ENCODE assay signal across 8 mouse cellular contexts in the genomic region with DNA sequence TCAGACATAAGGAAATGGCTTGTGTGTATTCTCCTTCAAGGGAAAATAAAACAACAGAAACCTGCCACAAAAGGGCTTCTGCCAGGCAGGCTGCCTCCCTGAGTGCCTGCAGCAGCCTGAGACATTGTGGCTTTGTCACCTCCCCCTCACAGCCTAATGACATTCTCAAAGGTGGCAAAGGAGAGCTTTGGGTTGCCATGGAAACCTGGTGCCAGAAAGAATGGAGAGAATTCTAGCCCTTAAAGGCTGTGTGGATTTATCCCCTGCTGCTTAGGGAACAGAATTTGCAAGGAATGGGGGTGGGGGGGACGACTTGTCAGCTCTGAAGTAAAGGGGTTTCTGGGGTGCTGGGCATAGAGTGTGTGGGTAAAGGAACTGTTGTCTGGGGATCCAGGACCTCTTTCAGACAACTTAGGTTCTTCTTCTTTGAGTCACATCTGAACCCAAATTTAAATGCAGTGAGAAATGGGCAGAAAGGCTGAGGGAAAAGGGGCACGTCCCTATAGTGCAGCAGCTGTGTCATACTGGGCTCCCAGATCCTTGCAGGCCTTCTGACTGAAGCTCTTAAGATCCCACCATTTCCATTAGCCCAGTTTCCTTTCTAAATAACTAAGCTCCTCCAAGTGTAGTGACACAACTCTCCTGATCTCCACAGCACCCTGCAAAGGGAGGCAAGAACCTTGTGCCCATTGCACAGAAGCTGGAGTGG.
A peak's percentile ranks its signal among the peaks of the same experiment; 100 is the strongest.
DNase-seq lines count a peak whose midpoint lies in the region; ATAC-seq and TF ChIP-seq lines count a peak whose summit lies in the region.

No protein-coding gene starts in this region.

- H3K4me2 ChIP-seq in forebrain, embryonic 16.5 days (ENCODE audit: low read length): peak overlapping the region; percentile 2; the same call in 1 of the 2 replicates
- H3K4me2 ChIP-seq in limb, embryonic 11.5 days (ENCODE audit: low read depth, severe bottlenecking): no peak overlapping the region; the same call in 1 of the 2 replicates

- 4% methylated on average over 2 of the region's 2 CpGs for WGBS in forebrain, embryonic 16.5 days
- WGBS in limb, embryonic 11.5 days: 27% methylated on average over 2 of the region's 2 CpGs

- no peak overlapping the region for H3K4me3 ChIP-seq in ES-E14 (ENCODE audit: insufficient read depth in 1 of 2, low read depth in 1 of 2, low read length in 2 of 2, poor library complexity in 1 of 2, severe bottlenecking in 1 of 2)
- no peak overlapping the region for H3K4me3 ChIP-seq in forebrain, embryonic 16.5 days (replicated peaks; ENCODE audit: low read length)
- H3K4me3 ChIP-seq in limb, embryonic 11.5 days (ENCODE audit: low read depth, low read length): no peak overlapping the region

- H3K9ac ChIP-seq in ES-E14 (ENCODE audit: insufficient read depth, low read depth, low read length, poor library complexity, severe bottlenecking): no peak overlapping the region
- peak overlapping the region; percentile 22; the same call in 1 of the 2 replicates for H3K9ac ChIP-seq in forebrain, embryonic 16.5 days (replicated peaks; ENCODE audit: low read depth, low read length)
- H3K9ac ChIP-seq in limb, embryonic 11.5 days (ENCODE audit: low read length): no peak overlapping the region

- no peaks in the 10 kb centered on the region for H3K27me3 ChIP-seq in forebrain, embryonic 16.5 days (replicated peaks; ENCODE audit: control insufficient read depth, insufficient read depth, low read length)
- H3K27me3 ChIP-seq in limb, embryonic 11.5 days (ENCODE audit: control insufficient read depth, insufficient read depth, low read length): no peaks in the 10 kb centered on the region

- peak; percentile 68 to 69 for DNase-seq in cerebellum, postnatal 10 days
- peak; percentile 47 for DNase-seq in ES-E14 (ENCODE audit: low read depth, low spot score)
- DNase-seq in limb, embryonic 11.5 days (ENCODE audit: low spot score): peak; percentile 69
- no peak for DNase-seq in gastrocnemius, postnatal 10 days
- no peak for DNase-seq in adrenal gland, postnatal 36 days
- DNase-seq in adrenal gland, postnatal 4 days (ENCODE audit: low spot score in 2 of 2): no peak

- H3K27ac ChIP-seq in ES-E14 (ENCODE audit: insufficient read depth, low read depth, low read length, poor library complexity, severe bottlenecking): no peak overlapping the region
- peak overlapping the region; percentile 80 for H3K27ac ChIP-seq in forebrain, embryonic 16.5 days (ENCODE audit: low read length)
- peak overlapping the region; percentile 74 for H3K27ac ChIP-seq in limb, embryonic 11.5 days (replicated peaks; ENCODE audit: low read depth, low read length)

- ATAC-seq in cerebellum, adult (ENCODE audit: insufficient number of reproducible peaks, low FRiP score, low TSS enrichment): no peak
- ATAC-seq in forebrain, embryonic 16.5 days: peak; percentile 91
- peak; percentile 63; the same call in 1 of the 2 replicates for ATAC-seq in limb, embryonic 11.5 days (ENCODE audit: insufficient number of reproducible peaks, low FRiP score, low TSS enrichment, low read depth)

- peaks cover 0 to 6% of the 10 kb centered on the region in 2 experiments; a peak in 1 of 4 replicates for H3K4me1 ChIP-seq in ES-E14 (ENCODE audit: control insufficient read depth in 2 of 2, insufficient read depth in 2 of 2, low read length in 2 of 2, poor library complexity in 1 of 2)
- peaks cover 37% of the 10 kb centered on the region for H3K4me1 ChIP-seq in forebrain, embryonic 16.5 days (replicated peaks; ENCODE audit: control insufficient read depth, insufficient read depth, low read length)
- peaks cover 12% of the 10 kb centered on the region for H3K4me1 ChIP-seq in limb, embryonic 11.5 days (ENCODE audit: control insufficient read depth, insufficient read depth, low read length)

- H3K9me3 ChIP-seq in ES-E14 (ENCODE audit: control insufficient read depth, insufficient read depth, low read depth, low read length): no peaks in the 10 kb centered on the region
- no peaks in the 10 kb centered on the region for H3K9me3 ChIP-seq in forebrain, embryonic 16.5 days (ENCODE audit: control insufficient read depth, low read length)
- no peaks in the 10 kb centered on the region; the same call in 1 of the 2 replicates for H3K9me3 ChIP-seq in limb, embryonic 11.5 days (ENCODE audit: control insufficient read depth, low read length)

- H3K36me3 ChIP-seq in ES-E14 (ENCODE audit: control insufficient read depth, insufficient read depth, low read length, poor library complexity, severe bottlenecking): no peaks in the 10 kb centered on the region
- H3K36me3 ChIP-seq in forebrain, embryonic 16.5 days (ENCODE audit: control insufficient read depth, insufficient read depth): no peaks in the 10 kb centered on the region
- no peaks in the 10 kb centered on the region for H3K36me3 ChIP-seq in limb, embryonic 11.5 days (ENCODE audit: control insufficient read depth, insufficient read depth, low read length)

- in situ Hi-C loops in ES-E14 (cut with MboI; ENCODE audit: low sequenced_read_pairs in 2 of 2, unreplicated experiment in 2 of 2): no loop called here

TF ChIP-seq in ES-E14, 5 proteins besides CTCF, POLR2A, EP300 and RAD21:
- TF ChIP-seq HCFC1 (IDR thresholded peaks at IDR 0.05; ENCODE audit: borderline replicate concordance, insufficient read depth, low read length): no peak
- TF ChIP-seq ZC3H11A (IDR thresholded peaks at IDR 0.05; ENCODE audit: borderline replicate concordance, low read depth, low read length): no peak
- no peak for TF ChIP-seq CHD2 (IDR thresholded peaks at IDR 0.05; ENCODE audit: low read depth, low read length)
- no peak for TF ChIP-seq ZNF384 (IDR thresholded peaks at IDR 0.05; ENCODE audit: low read depth, low read length)
- TF ChIP-seq MAFK (IDR thresholded peaks at IDR 0.05; ENCODE audit: insufficient read depth, low read depth, low read length): no peak
TF ChIP-seq in ES-E14: peak in this region for 0.

Comparison
In these comparisons a context has a peak if more than half of its experiments do, and no peak if none do; other contexts are left out.
1. DNase-seq: peak in cerebellum, postnatal 10 days (2 of 2), ES-E14 (single experiment) and limb, embryonic 11.5 days (single experiment); none in gastrocnemius, postnatal 10 days (single experiment), adrenal gland, postnatal 36 days (0 of 2) and adrenal gland, postnatal 4 days (0 of 2).